In genomic region chr9:49797508-49797820, GRCm38 (mm10) we compare ENCODE assay signal across 9 mouse cellular contexts. TPM values are rescaled to one million over a fixed set of nuclear protein-coding genes. Genes with fewer than 3 reads are reported as not detected.
A peak's percentile ranks its signal among the peaks of the same experiment; 100 is the strongest.
DNase-seq lines count a peak whose midpoint lies in the region; ATAC-seq and TF ChIP-seq lines count a peak whose summit lies in the region.
"Had no signal": no experiment of that assay in that cellular context is flagged by ENCODE, and none has a peak within 500 bp of the region (broad histone marks: within the 10 kb centered on the region; RNA-seq: fewer than 3 reads in every experiment).

No protein-coding gene starts in this region.

- ATAC-seq in heart, embryonic 14.5 days (ENCODE audit: insufficient number of reproducible peaks, insufficient read depth, low FRiP score, low read depth) = no peak

- intact Hi-C loops in heart, postnatal 36 days (cut with DNase I) = no loop called here

- H3K4me3 ChIP-seq in heart, embryonic 14.5 days (ENCODE audit: control insufficient read depth in 1 of 2, insufficient read depth in 1 of 2, low read depth in 1 of 2, low read length in 2 of 2) = peak overlapping the region; percentile 76 to 82
- peak overlapping the region; percentile 67 for H3K4me3 ChIP-seq in bone marrow, adult 2 months (replicated peaks; ENCODE audit: control insufficient read depth, low read depth, low read length)
- H3K4me3 ChIP-seq in hindbrain, embryonic 10.5 days = peak overlapping the region; percentile 82
- H3K4me3 ChIP-seq in midbrain, embryonic 10.5 days = peak overlapping the region; percentile 84

- peak overlapping the region; percentile 58 to 76 for H3K27ac ChIP-seq in heart, embryonic 14.5 days (replicated peaks in 1 of 2; ENCODE audit: control insufficient read depth in 1 of 2, insufficient read depth in 1 of 2, low read depth in 2 of 2, low read length in 2 of 2)
- H3K27ac ChIP-seq in bone marrow, adult 2 months (ENCODE audit: control insufficient read depth, insufficient read depth, low read depth, low read length, poor library complexity) = no peak overlapping the region
- H3K27ac ChIP-seq in hindbrain, embryonic 10.5 days = peak overlapping the region; percentile 90
- H3K27ac ChIP-seq in midbrain, embryonic 10.5 days (replicated peaks) = peak overlapping the region; percentile 88

- 0% methylated on average over 14 of the region's 15 CpGs for WGBS in heart, embryonic 14.5 days
- WGBS in bone marrow, adult 2 months = 0% methylated on average over 15 of the region's 15 CpGs
- WGBS in hindbrain, embryonic 10.5 days = 1% methylated on average over 15 of the region's 15 CpGs
- under 1% methylated on average over 15 of the region's 15 CpGs for WGBS in midbrain, embryonic 10.5 days

- H3K27me3 ChIP-seq in heart, embryonic 14.5 days (ENCODE audit: control insufficient read depth, insufficient read depth, low read length) = no peaks in the 10 kb centered on the region
- H3K27me3 ChIP-seq in hindbrain, embryonic 10.5 days (ENCODE audit: insufficient read depth, poor library complexity, severe bottlenecking) = peaks cover 18% of the 10 kb centered on the region
- peaks cover 38% of the 10 kb centered on the region for H3K27me3 ChIP-seq in midbrain, embryonic 10.5 days (ENCODE audit: low read depth, poor library complexity, severe bottlenecking)

- no peak for DNase-seq in heart, postnatal 36 days
- no peak for DNase-seq in hindbrain, embryonic 10.5 days (ENCODE audit: low spot score)
- no peak for DNase-seq in midbrain, embryonic 10.5 days (ENCODE audit: low spot score)
- DNase-seq in right cerebral cortex, adult 18-20 months = no peak
- DNase-seq in spleen, postnatal 10 days (ENCODE audit: low spot score in 2 of 2) = no peak
- DNase-seq in urinary bladder, postnatal 14 days (ENCODE audit: low spot score) = no peak

- no peaks in the 10 kb centered on the region for H3K36me3 ChIP-seq in heart, embryonic 14.5 days (ENCODE audit: control insufficient read depth, insufficient read depth, low read length)
- no peaks in the 10 kb centered on the region for H3K36me3 ChIP-seq in hindbrain, embryonic 10.5 days
- H3K36me3 ChIP-seq in midbrain, embryonic 10.5 days = no peaks in the 10 kb centered on the region
- H3K36me3 ChIP-seq: G1E had no signal

- TF ChIP-seq POLR2A in bone marrow, adult 2 months (IDR thresholded peaks at IDR 0.05; ENCODE audit: borderline replicate concordance, control insufficient read depth, low read depth, low read length) = no peak

- TF ChIP-seq CTCF in bone marrow, adult 2 months (IDR thresholded peaks at IDR 0.05; ENCODE audit: control insufficient read depth, insufficient read depth, low read length) = no peak

- H3K9ac ChIP-seq in heart, embryonic 14.5 days (ENCODE audit: low read length) = peak overlapping the region; percentile 86

- H3K9me3 ChIP-seq in heart, embryonic 14.5 days (ENCODE audit: control insufficient read depth, low read length) = no peaks in the 10 kb centered on the region
- no peaks in the 10 kb centered on the region for H3K9me3 ChIP-seq in hindbrain, embryonic 10.5 days
- H3K9me3 ChIP-seq in midbrain, embryonic 10.5 days (replicated peaks) = no peaks in the 10 kb centered on the region

- H3K4me1 ChIP-seq in heart, embryonic 14.5 days (ENCODE audit: control insufficient read depth in 2 of 2, insufficient read depth in 2 of 2, low read length in 2 of 2) = peaks cover 4 to 35% of the 10 kb centered on the region in 2 experiments
- H3K4me1 ChIP-seq in bone marrow, adult 2 months (ENCODE audit: control insufficient read depth, insufficient read depth, low read length) = no peaks in the 10 kb centered on the region
- H3K4me1 ChIP-seq in hindbrain, embryonic 10.5 days (replicated peaks) = peaks cover 18% of the 10 kb centered on the region
- peaks cover 24% of the 10 kb centered on the region for H3K4me1 ChIP-seq in midbrain, embryonic 10.5 days

- peak overlapping the region; percentile 92 for H3K4me2 ChIP-seq in heart, embryonic 14.5 days (ENCODE audit: low read length)

RNA-seq across cellular contexts. Expression of gene Ncam1, which starts 1.3 kb away (rescaled TPM):
- 104 and 117 TPM in 2 replicates for polyA plus RNA-seq in heart, embryonic 14.5 days (2014; fragmentation: Nextera tagmentation; extraction: Ambion mirVana)
- 1 to 10 TPM; 4.5 to 6.0 TPM for total RNA-seq in heart, postnatal 36 days (2021)
- polyA plus RNA-seq in bone marrow, adult 2 months (2011; ENCODE audit: insufficient read depth, insufficient read length, low replicate concordance, missing spikeins) = 4.2 and 6.9 TPM in 2 replicates
- 56.3 and 126 TPM in 2 replicates for polyA plus RNA-seq in hindbrain, embryonic 10.5 days (2016; fragmentation: Nextera tagmentation; extraction: Ambion mirVana)
- polyA plus RNA-seq in midbrain, embryonic 10.5 days (2016; fragmentation: Nextera tagmentation; extraction: Ambion mirVana) = 48.9 and 94.9 TPM in 2 replicates
- polyA plus RNA-seq: G1E had no signal
